Mouse (Mus musculus) CH12F3 (cell line): ENCODE results near the gene Gm21366.
"Not testable (repeated sequence)": the region's sequence is repeated elsewhere in the genome, so short reads cannot be mapped to it uniquely, and the experiment has no call there.

Source experiments
- in situ Hi-C: fragments of 300-500 bp; cut with MboI; formaldehyde crosslinking; loops from 2 replicates; pipeline ENCODE4 v1.14.3; 2020; ENCODE audit warnings: low sequenced_read_pairs

Gm21366 gene

GRCm38 (mm10) chrY:22861156-22861555 is at the start of gene Gm21366:
TSS of gene Gm21366 (minus strand) at chrY:22861256.
- in situ Hi-C loops: not testable (repeated sequence)
